Mouse (Mus musculus) kidney, adult 2 months (tissue): ENCODE measurements around the gene Fnbp1l.

ENCODE experiments used
- CTCF ChIP-seq: fragments of 200-500 bp; conservative IDR thresholded peaks from 2 replicates; pipeline ENCODE4 v1.5.1; 2011; ENCODE audit warnings: low read depth, mild to moderate bottlenecking, control low read depth, low read length, moderate library complexity, mixed read lengths; ENCODE audit not compliant: insufficient read depth, insufficient read length
- POLR2A ChIP-seq: fragments of 200-500 bp; IDR thresholded peaks from one replicate; pipeline ENCODE4 v1.6.1; 2011; ENCODE audit warnings: low read depth, low read length, control low read depth

GRCm38 (mm10) chr3:122540918-122541317 lies 78.6 kb downstream of the Fnbp1l start:
- no peak for TF ChIP-seq CTCF
- no peak for TF ChIP-seq POLR2A
